Mouse (Mus musculus): ENCODE measurements around the gene H2-D1.

DNA sequence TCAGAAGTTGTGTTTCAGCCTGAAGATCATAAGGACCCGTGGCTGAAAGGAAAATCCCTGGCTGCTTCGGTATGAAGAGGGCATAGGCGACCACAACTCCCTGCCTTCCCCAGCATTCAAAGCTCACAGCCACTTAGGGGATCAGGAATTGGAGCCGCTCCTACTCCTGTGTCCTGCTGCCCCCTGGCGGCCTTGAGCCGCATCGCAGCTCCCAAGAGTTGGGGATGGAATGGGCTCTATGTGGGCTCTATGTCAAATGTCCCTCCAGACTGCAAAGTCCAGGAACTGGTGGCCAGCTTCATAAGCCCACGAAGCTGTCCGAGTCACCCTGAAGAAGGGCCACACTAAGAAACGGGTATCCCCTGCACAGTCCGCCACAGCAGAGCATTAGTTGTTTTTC, 12.2 kb downstream of the H2-D1 start:
- peak; percentile 92 for TF ChIP-seq CTCF (IDR thresholded peaks at IDR 0.05; ENCODE audit: insufficient read depth, low read depth, low read length)
- no peak for TF ChIP-seq POLR2A (IDR thresholded peaks at IDR 0.05; ENCODE audit: insufficient read depth, low read depth, low read length)
